Mouse (Mus musculus) midbrain, embryonic 10.5 days (tissue): ENCODE data around the gene Slc38a2. TPM values are rescaled to one million over a fixed set of nuclear protein-coding genes. Genes with fewer than 3 reads are reported as not detected.

Source experiments
- DNase-seq: peaks from one replicate; pipeline ENCODE4 v3.0.0-alpha.2; 2017; ENCODE audit warnings: low spot score
- H3K27ac ChIP-seq: fragments of 300-500 bp; sonication (generic); replicated peaks from 2 replicates; pipeline ENCODE4 v1.5.1; 2016; ENCODE audit warnings: mild to moderate bottlenecking
- H3K27me3 ChIP-seq: fragments of 300-500 bp; sonication (generic); 2 replicates; pipeline ENCODE4 v1.6.1; 2016; ENCODE audit warnings: low read depth, mild to moderate bottlenecking; ENCODE audit not compliant: poor library complexity, severe bottlenecking
- H3K36me3 ChIP-seq: fragments of 300-500 bp; sonication (generic); 2 replicates; pipeline ENCODE4 v1.6.1; 2016; ENCODE audit warnings: mild to moderate bottlenecking, moderate library complexity
- H3K4me1 ChIP-seq: fragments of 300-500 bp; sonication (generic); 2 replicates; pipeline ENCODE4 v1.6.1; 2016
- H3K4me3 ChIP-seq: fragments of 300-500 bp; sonication (generic); 2 replicates; pipeline ENCODE4 v1.5.1; 2016; ENCODE audit warnings: mild to moderate bottlenecking, moderate library complexity
- H3K9me3 ChIP-seq: fragments of 300-500 bp; sonication (generic); replicated peaks from 2 replicates; pipeline ENCODE4 v1.6.1; 2016; ENCODE audit warnings: mild to moderate bottlenecking
- WGBS: fragments of 180-500 bp; shearing (Covaris S2); methylation state at CpG from one replicate; pipeline ENCODE4 v1.1.7; 2016; 5-methylcytosine and 5-hydroxymethylcytosine counted together
- polyA plus RNA-seq: library from polyadenylated mRNA; unstranded; fragments of >200 nt; fragmentation: Nextera tagmentation; extraction: Ambion mirVana; gene quantifications from 2 replicates; pipeline ENCODE4 v1.2.1, GENCODE M21; 2016

The Slc38a2 gene
- polyA plus RNA-seq, 1 experiment from 2014 or later, result 151 TPM

- DNase-seq, result peak; percentile 86
- peak overlapping the region; percentile 95 for H3K4me3 ChIP-seq
- H3K36me3 ChIP-seq, result peaks cover 37% of the 10 kb centered on the region
- peaks cover 40% of the 10 kb centered on the region for H3K4me1 ChIP-seq
- peak overlapping the region; percentile 100 for H3K27ac ChIP-seq
- H3K9me3 ChIP-seq, result peaks cover 11% of the 10 kb centered on the region
- H3K27me3 ChIP-seq, result no peaks in the 10 kb centered on the region
- WGBS, result under 1% methylated on average over 63 of the region's 63 CpGs
These were observed 58.3 kb downstream of the Slc38a2 start for GRCm38 (mm10) chr15:96641111-96641820.

- Histone ChIP-seq H3K4me1 (peaks cover 40% of the 10 kb centered on the region), H3K36me3 (peaks cover 45% of the 10 kb centered on the region), H3K27me3 (no peaks in the 10 kb centered on the region), H3K27ac (peak overlapping the region; percentile 100), H3K4me3 (peak overlapping the region; percentile 95), H3K9me3 (peaks cover 19% of the 10 kb centered on the region)
- DNase-seq, result peak; percentile 53
- 13% methylated on average over 16 of the region's 16 CpGs for WGBS
These were observed 59.1 kb downstream of the Slc38a2 start for GRCm38 (mm10) chr15:96640291-96640985.

GRCm38 (mm10) chr15:96639630-96640029, 59.9 kb downstream of the Slc38a2 start:
- WGBS, result 79% methylated on average over 8 of the region's 8 CpGs
- H3K4me1 ChIP-seq, result peaks cover 40% of the 10 kb centered on the region
- peak overlapping the region; percentile 95 for H3K4me3 ChIP-seq
- DNase-seq, result no peak
- peaks cover 27% of the 10 kb centered on the region for H3K9me3 ChIP-seq
- H3K36me3 ChIP-seq, result peaks cover 53% of the 10 kb centered on the region
- no peaks in the 10 kb centered on the region for H3K27me3 ChIP-seq
- peak overlapping the region; percentile 100 for H3K27ac ChIP-seq

DNA sequence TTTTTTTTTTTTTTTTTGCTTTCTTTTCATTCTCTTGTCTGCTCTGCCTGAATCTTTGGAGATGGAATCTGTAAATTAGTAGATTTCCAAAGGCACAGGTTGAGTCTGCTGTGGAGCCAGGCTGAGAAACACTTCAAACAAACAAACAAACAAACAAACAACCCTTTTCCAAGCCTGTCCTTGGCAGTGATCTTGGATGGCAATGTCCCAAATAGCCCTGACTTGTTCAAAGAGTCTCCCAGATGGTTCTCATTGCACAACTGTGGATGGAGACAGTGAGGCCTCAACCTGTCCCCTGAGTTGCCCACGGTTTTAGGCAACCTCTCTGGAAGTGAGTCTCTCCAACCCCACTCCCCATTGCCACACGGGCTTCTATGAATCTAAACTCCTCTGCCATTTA, 60.9 kb downstream of the Slc38a2 start:
- 88% methylated on average over 2 of the region's 2 CpGs for WGBS
- Histone ChIP-seq H3K27me3 (no peaks in the 10 kb centered on the region), H3K4me1 (peaks cover 33% of the 10 kb centered on the region), H3K27ac (no peak overlapping the region), H3K36me3 (peaks cover 63% of the 10 kb centered on the region), H3K4me3 (peak overlapping the region; percentile 95; the same call in 1 of the 2 replicates), H3K9me3 (peaks cover 35% of the 10 kb centered on the region)
- DNase-seq, result no peak

- DNase-seq, result no peak
- no peaks in the 10 kb centered on the region for H3K27me3 ChIP-seq
- 84% methylated on average over 10 of the region's 10 CpGs for WGBS
- no peak overlapping the region for H3K4me3 ChIP-seq
- peaks cover 28% of the 10 kb centered on the region for H3K4me1 ChIP-seq
- H3K27ac ChIP-seq, result no peak overlapping the region
- H3K36me3 ChIP-seq, result peaks cover 68% of the 10 kb centered on the region
- H3K9me3 ChIP-seq, result peaks cover 40% of the 10 kb centered on the region
These were observed 61.4 kb downstream of the Slc38a2 start for GRCm38 (mm10) chr15:96638173-96638572.

Other genes starting within 250 kb of the Slc38a2 start
- gene Scaf11, start 238.9 kb downstream of the Slc38a2 start, polyA plus RNA-seq, result 88.9 and 102 TPM in 2 replicates
- gene Slc38a1, start 56.8 kb downstream of the Slc38a2 start, polyA plus RNA-seq, result 111 and 117 TPM in 2 replicates